Mouse (Mus musculus): ENCODE data around the gene Cstf2t. TPM values are rescaled to one million over a fixed set of nuclear protein-coding genes. Genes with fewer than 3 reads are reported as not detected.

Gene Cstf2t
- polyA plus RNA-seq, 1 experiment from 2014 or later: 47.6 TPM

DNA sequence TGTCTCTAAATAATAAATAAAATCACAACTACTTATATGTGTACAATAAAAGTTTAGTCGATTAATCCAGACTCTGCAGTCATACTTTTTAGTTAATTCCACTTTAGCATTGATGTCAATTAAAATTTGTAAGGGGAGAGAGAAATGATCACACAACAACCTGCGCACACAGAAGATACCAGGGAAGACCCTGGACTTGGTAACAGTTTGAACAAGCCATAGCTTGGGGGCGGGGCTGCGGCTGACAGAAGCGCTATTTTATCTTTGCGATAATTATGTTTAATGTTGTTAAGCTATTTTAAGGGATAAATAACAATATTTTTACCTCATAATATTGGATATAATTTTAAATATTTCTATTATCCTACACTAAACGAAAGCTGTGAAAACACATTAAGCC, 411 bp upstream of the Cstf2t start:
- Histone ChIP-seq H3K27ac (replicated peaks) (peak overlapping the region; percentile 70), H3K9ac (peak overlapping the region; percentile 13; the same call in 1 of the 2 replicates), H3K4me2 (replicated peaks) (peak overlapping the region; percentile 77), H3K4me1 (peaks cover 16% of the 10 kb centered on the region), H3K4me3 (replicated peaks) (peak overlapping the region; percentile 67), H3K36me3 (peaks cover 31% of the 10 kb centered on the region), H3K27me3 (no peaks in the 10 kb centered on the region), H3K9me3 (replicated peaks) (no peaks in the 10 kb centered on the region)
- WGBS: 17% methylated on average over 7 of the region's 7 CpGs
- ATAC-seq (ENCODE audit: insufficient number of reproducible peaks, low FRiP score, low TSS enrichment, low read depth): no peak

DNA sequence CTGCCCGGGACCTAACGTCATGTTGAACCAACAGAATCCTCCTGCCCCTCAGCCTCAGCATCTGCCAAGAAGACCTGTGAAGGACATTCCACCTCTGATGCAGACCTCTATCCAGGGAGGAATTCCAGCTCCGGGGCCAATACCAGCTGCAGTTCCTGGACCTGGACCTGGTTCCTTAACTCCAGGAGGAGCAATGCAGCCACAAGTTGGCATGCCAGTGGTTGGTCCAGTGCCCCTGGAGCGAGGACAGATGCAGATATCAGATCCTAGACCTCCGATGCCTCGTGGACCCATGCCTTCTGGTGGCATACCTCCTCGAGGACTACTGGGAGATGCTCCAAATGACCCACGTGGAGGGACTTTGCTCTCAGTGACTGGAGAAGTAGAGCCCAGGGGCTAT, 1.1 kb downstream of the Cstf2t start:
- Histone ChIP-seq H3K36me3 (peaks cover 35% of the 10 kb centered on the region), H3K9ac (peak overlapping the region; percentile 66; the same call in 1 of the 2 replicates), H3K4me3 (replicated peaks) (peak overlapping the region; percentile 67), H3K4me2 (replicated peaks) (peak overlapping the region; percentile 77), H3K27me3 (no peaks in the 10 kb centered on the region), H3K9me3 (replicated peaks) (no peaks in the 10 kb centered on the region), H3K4me1 (peaks cover 16% of the 10 kb centered on the region), H3K27ac (replicated peaks) (no peak overlapping the region)
- 97% methylated on average over 8 of the region's 8 CpGs for WGBS
- ATAC-seq (ENCODE audit: insufficient number of reproducible peaks, low FRiP score, low TSS enrichment, low read depth): no peak

DNA sequence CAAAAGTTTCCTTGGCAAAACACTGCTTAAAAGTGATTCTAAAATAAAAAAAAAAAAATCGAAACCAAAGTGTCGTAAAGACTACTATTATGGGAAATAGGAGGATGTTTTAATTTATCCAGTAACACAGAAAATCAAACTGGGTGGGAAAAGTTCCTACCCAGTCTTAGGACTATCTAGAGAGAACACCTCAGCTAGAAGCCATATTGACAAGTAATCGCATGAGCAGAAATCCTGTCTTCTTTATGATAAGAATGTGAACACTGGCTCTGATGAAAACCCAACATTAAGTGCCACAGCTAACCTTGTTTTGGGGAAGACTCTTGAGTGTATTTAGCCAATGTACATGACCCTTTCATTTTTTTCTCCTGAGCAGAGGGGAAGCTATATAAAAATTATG, 15.2 kb downstream of the Cstf2t start:
- no peaks in the 10 kb centered on the region for H3K9me3 ChIP-seq (replicated peaks)
- H3K27ac ChIP-seq (replicated peaks): no peak overlapping the region
- H3K4me3 ChIP-seq (replicated peaks): no peak overlapping the region
- no peaks in the 10 kb centered on the region for H3K36me3 ChIP-seq
- H3K27me3 ChIP-seq: no peaks in the 10 kb centered on the region
- H3K4me2 ChIP-seq (replicated peaks): no peak overlapping the region
- ATAC-seq (ENCODE audit: insufficient number of reproducible peaks, low FRiP score, low TSS enrichment, low read depth): no peak
- no peak overlapping the region for H3K9ac ChIP-seq
- H3K4me1 ChIP-seq: no peaks in the 10 kb centered on the region
- 70% methylated on average over 3 of the region's 3 CpGs for WGBS

DNA sequence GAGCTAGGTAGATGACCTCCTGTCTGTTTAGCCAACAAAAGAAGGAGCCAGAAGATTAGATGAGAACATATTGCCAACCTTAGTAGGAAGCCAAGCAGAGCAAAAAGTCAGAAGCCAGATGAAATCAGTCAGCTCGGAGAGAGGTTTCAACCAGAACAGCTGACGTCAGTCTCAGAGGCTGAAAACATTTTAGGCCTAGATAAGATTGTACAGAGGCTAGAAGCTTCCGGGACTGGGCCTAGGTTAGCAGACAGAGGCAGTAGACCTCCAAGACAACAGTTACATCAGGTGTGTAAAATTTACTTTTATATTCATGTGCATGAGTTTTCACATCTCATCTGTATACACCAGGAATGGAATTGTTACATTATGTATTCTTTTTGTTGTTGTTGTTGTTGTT, 16.7 kb downstream of the Cstf2t start:
- 90% methylated on average over 3 of the region's 3 CpGs for WGBS
- Histone ChIP-seq H3K9ac (no peak overlapping the region), H3K27me3 (no peaks in the 10 kb centered on the region), H3K4me3 (replicated peaks) (no peak overlapping the region), H3K9me3 (replicated peaks) (no peaks in the 10 kb centered on the region), H3K36me3 (no peaks in the 10 kb centered on the region), H3K4me2 (replicated peaks) (no peak overlapping the region), H3K4me1 (no peaks in the 10 kb centered on the region), H3K27ac (replicated peaks) (no peak overlapping the region)
- no peak for ATAC-seq (ENCODE audit: insufficient number of reproducible peaks, low FRiP score, low TSS enrichment, low read depth)

DNA sequence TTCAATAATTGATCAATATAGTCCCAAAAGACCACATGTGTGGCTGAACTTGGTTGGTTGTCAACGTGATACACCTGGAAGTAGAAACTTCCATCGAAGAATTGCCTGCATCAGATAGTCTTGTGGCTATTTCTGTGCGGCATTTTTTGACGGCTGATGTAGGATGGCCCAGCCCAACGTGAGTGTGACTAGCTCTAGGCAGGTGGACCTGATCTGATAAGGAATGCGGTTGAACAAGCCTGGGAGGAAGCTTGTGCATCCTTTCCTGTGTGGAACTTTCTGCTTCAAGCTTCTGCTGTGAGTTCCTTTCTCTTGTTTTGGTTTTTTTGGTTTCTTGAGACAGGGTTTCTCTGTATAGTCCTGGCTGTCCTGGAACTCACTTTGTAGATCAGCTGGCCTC, 22.1 kb downstream of the Cstf2t start:
- Histone ChIP-seq H3K27me3 (no peaks in the 10 kb centered on the region), H3K27ac (replicated peaks) (no peak overlapping the region), H3K36me3 (no peaks in the 10 kb centered on the region), H3K4me2 (replicated peaks) (no peak overlapping the region), H3K4me3 (replicated peaks) (no peak overlapping the region), H3K9ac (no peak overlapping the region), H3K9me3 (replicated peaks) (no peaks in the 10 kb centered on the region), H3K4me1 (peaks cover 5% of the 10 kb centered on the region; the same call in 1 of the 2 replicates)
- WGBS: 69% methylated on average over 6 of the region's 6 CpGs
- ATAC-seq (ENCODE audit: insufficient number of reproducible peaks, low FRiP score, low TSS enrichment, low read depth): no peak

DNA sequence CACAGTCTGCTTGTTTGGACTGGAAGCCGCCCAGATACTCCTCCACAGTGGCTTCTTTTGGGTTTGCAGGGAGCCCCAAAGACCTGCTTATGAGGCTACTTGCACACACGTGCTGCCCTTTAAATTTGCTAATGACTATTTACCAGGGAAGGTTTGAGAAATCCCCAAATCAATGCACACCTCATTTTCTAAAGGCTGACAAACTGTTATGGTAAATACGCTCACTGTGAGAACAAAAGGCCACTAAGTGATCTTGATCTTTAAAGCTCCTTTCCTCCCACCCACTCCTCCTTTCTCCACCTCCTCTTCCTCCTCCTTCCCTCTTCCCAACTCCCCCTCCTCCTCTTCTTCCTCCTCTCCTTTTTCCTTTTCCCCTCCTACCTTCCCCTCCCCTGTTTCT, 23.4 kb downstream of the Cstf2t start:
- no peak overlapping the region for H3K4me3 ChIP-seq (replicated peaks)
- H3K4me2 ChIP-seq (replicated peaks): no peak overlapping the region
- ATAC-seq (ENCODE audit: insufficient number of reproducible peaks, low FRiP score, low TSS enrichment, low read depth): no peak
- H3K9ac ChIP-seq: no peak overlapping the region
- no peaks in the 10 kb centered on the region for H3K9me3 ChIP-seq (replicated peaks)
- 47% methylated on average over 3 of the region's 3 CpGs for WGBS
- H3K27ac ChIP-seq (replicated peaks): no peak overlapping the region
- H3K36me3 ChIP-seq: no peaks in the 10 kb centered on the region
- no peaks in the 10 kb centered on the region for H3K27me3 ChIP-seq
- H3K4me1 ChIP-seq: peaks cover 5% of the 10 kb centered on the region; the same call in 1 of the 2 replicates

DNA sequence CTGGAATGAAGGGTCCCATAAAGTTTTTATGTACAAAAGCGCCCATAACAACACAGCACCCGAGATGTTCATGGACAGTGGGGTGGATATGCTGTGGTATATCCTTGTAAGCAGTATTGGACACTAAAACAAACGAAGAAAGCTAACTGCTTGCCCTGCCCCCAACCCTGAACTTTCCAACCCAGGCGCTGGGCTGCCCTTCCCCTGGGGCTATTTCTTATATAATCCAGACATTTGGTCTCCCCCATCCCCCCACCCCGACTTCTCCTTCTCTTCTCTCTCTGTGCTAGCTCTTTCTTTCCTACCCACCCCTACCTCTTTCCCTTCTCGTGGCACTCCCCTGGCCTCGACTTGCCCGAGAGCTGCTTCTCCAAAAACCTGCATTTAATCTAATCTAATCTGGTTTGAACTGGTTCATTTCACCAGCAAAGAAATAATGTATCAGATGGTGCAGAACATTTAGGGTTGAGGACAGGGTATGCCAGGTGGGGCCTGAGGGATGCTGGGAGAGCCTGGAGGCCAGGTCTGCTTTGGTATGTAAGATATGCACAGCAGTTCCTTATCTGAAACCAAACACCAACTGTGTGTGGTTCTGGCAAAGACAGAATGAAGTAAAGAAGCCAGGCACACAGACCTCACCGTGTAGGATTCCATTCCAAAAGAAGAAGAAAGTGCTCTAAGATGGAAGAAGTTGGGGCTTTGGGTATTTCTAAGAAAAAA, 24.4 kb downstream of the Cstf2t start:
- H3K27ac ChIP-seq (replicated peaks): no peak overlapping the region
- no peak overlapping the region for H3K4me3 ChIP-seq (replicated peaks)
- H3K36me3 ChIP-seq: no peaks in the 10 kb centered on the region
- H3K4me1 ChIP-seq: peaks cover 5% of the 10 kb centered on the region; the same call in 1 of the 2 replicates
- no peak overlapping the region for H3K9ac ChIP-seq
- H3K27me3 ChIP-seq: no peaks in the 10 kb centered on the region
- no peaks in the 10 kb centered on the region for H3K9me3 ChIP-seq (replicated peaks)
- ATAC-seq (ENCODE audit: insufficient number of reproducible peaks, low FRiP score, low TSS enrichment, low read depth): no peak
- WGBS: 22% methylated on average over 9 of the region's 9 CpGs
- H3K4me2 ChIP-seq (replicated peaks): no peak overlapping the region

DNA sequence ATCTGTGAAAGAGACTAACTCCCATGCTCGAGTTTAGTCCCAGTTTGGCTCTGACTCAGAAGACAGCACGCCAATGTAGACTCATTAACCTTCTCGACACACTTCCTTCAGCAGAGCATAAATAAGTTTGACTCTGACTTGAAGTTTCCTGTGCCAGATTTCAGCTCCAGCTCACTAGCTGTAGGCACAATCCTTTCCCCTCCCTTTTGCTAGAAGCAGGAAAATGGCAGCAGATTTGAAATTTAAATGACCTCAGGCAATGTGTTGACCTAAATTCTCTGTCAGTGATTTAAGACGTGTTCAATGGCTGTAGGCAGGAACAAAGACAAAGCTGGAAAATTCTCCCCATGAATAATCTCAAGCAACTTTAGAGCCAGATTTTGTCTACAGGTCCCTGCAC, 32.1 kb downstream of the Cstf2t start:
- no peak overlapping the region for H3K4me3 ChIP-seq (replicated peaks)
- no peaks in the 10 kb centered on the region for H3K4me1 ChIP-seq
- no peak for ATAC-seq (ENCODE audit: insufficient number of reproducible peaks, low FRiP score, low TSS enrichment, low read depth)
- 41% methylated on average over 4 of the region's 4 CpGs for WGBS
- H3K27ac ChIP-seq (replicated peaks): no peak overlapping the region
- H3K4me2 ChIP-seq (replicated peaks): no peak overlapping the region
- H3K9me3 ChIP-seq (replicated peaks): no peaks in the 10 kb centered on the region
- no peaks in the 10 kb centered on the region for H3K27me3 ChIP-seq
- no peak overlapping the region for H3K9ac ChIP-seq
- H3K36me3 ChIP-seq: no peaks in the 10 kb centered on the region

DNA sequence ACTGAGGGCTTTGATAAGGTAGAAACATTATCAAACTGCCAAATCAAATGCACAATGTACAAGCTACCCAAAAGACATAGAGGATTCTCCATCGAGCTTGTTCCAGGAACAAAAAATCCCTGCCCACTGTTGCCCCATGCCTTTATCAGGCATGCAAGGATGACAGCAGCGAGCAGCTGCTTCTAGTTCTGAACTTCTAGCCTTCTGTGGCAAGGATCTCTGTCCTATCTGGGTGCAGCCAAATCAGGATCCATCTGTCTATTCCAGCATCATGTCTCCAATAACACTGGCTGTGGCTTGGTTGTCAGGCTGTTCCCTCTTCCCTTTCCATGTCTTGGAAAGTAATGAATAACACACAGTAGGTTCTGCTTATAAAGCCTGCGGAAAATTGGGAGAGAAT, 42.0 kb downstream of the Cstf2t start:
- ATAC-seq (ENCODE audit: insufficient number of reproducible peaks, low FRiP score, low TSS enrichment, low read depth): no peak
- Histone ChIP-seq H3K27me3 (no peaks in the 10 kb centered on the region), H3K4me1 (no peaks in the 10 kb centered on the region), H3K4me2 (replicated peaks) (no peak overlapping the region), H3K36me3 (no peaks in the 10 kb centered on the region), H3K4me3 (replicated peaks) (no peak overlapping the region), H3K9ac (no peak overlapping the region), H3K9me3 (replicated peaks) (no peaks in the 10 kb centered on the region), H3K27ac (replicated peaks) (no peak overlapping the region)
- WGBS: 83% methylated on average over 3 of the region's 3 CpGs

DNA sequence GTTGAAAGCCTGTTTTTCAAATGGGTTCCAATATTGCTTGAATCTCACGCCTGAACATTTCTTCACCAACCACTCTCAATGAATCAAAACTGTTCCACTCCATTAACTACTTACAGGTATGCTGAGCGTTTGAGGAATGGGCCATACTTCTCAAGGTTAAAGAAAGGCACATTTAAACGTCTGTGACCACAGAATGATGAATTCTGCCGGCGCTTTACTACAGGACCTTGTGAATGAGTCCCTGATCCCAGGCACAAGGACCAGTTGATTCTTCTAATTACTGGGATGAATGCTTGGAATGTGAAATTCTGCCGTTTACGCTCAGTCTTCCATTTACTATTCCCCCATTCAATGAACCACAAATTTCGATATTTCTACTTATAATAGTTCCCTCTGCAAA, 50.0 kb downstream of the Cstf2t start:
- Histone ChIP-seq H3K4me2 (replicated peaks) (no peak overlapping the region), H3K27ac (replicated peaks) (no peak overlapping the region), H3K9me3 (replicated peaks) (no peaks in the 10 kb centered on the region), H3K4me3 (replicated peaks) (no peak overlapping the region), H3K36me3 (no peaks in the 10 kb centered on the region), H3K4me1 (no peaks in the 10 kb centered on the region), H3K27me3 (no peaks in the 10 kb centered on the region), H3K9ac (no peak overlapping the region)
- 59% methylated on average over 8 of the region's 8 CpGs for WGBS
- no peak for ATAC-seq (ENCODE audit: insufficient number of reproducible peaks, low FRiP score, low TSS enrichment, low read depth)

DNA sequence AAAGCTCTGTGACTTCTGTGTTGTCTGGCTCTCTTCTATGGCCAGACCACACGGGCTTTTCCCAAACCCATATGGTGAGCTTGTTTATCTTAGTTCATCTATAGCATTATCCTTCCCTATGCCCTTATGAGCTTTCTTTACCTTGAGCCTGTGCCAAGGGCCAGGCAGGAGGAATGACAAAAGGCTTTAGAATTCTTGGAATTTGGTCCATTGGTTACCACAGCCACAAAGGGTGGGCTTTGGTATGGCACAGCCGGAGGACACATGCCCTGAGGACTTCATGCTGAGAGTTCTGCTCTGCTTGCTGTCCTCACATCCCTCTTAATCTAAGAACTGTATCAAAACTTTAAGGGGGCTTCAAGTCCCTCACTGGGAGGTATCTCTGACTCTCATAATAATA, 53.7 kb downstream of the Cstf2t start:
- H3K9ac ChIP-seq: no peak overlapping the region
- no peak overlapping the region for H3K4me3 ChIP-seq (replicated peaks)
- no peak overlapping the region for H3K4me2 ChIP-seq (replicated peaks)
- WGBS: 10% methylated on average over 2 of the region's 2 CpGs
- H3K27me3 ChIP-seq: no peaks in the 10 kb centered on the region
- H3K27ac ChIP-seq (replicated peaks): no peak overlapping the region
- no peaks in the 10 kb centered on the region for H3K9me3 ChIP-seq (replicated peaks)
- no peaks in the 10 kb centered on the region for H3K36me3 ChIP-seq
- ATAC-seq (ENCODE audit: insufficient number of reproducible peaks, low FRiP score, low TSS enrichment, low read depth): no peak
- H3K4me1 ChIP-seq: no peaks in the 10 kb centered on the region
